ENCODE assay signal across 26 mouse cellular contexts in genomic region chr2:10389988-10390387, GRCm38 (mm10). TPM values are rescaled to one million over a fixed set of nuclear protein-coding genes. Genes with fewer than 3 reads are reported as not detected.
DNase-seq lines count a peak whose midpoint lies in the region; ATAC-seq lines count a peak whose summit lies in the region.
"Had no signal": no experiment of that assay in that cellular context is flagged by ENCODE, and none has a peak within 500 bp of the region (broad histone marks: within the 10 kb centered on the region; RNA-seq: fewer than 3 reads in every experiment).

No protein-coding gene starts in this region.

- H3K4me3 ChIP-seq in embryonic facial prominence, embryonic 14.5 days (ENCODE audit: low read depth, low read length): no peak overlapping the region
- no peak overlapping the region for H3K4me3 ChIP-seq in embryonic facial prominence, embryonic 10.5 days
- H3K4me3 ChIP-seq: embryonic facial prominence, embryonic 15.5 days; heart, embryonic 12.5 days; heart, embryonic 15.5 days had no signal

- H3K4me2 ChIP-seq in embryonic facial prominence, embryonic 14.5 days (ENCODE audit: low read depth, low read length): no peak overlapping the region
- H3K4me2 ChIP-seq: embryonic facial prominence, embryonic 15.5 days; heart, embryonic 12.5 days; heart, embryonic 15.5 days; hindbrain, embryonic 14.5 days had no signal

- no peak overlapping the region for H3K27ac ChIP-seq in embryonic facial prominence, embryonic 14.5 days (replicated peaks; ENCODE audit: low read depth, low read length)
- no peak overlapping the region for H3K27ac ChIP-seq in embryonic facial prominence, embryonic 10.5 days (replicated peaks)
- H3K27ac ChIP-seq: embryonic facial prominence, embryonic 15.5 days; heart, embryonic 15.5 days; hindbrain, embryonic 14.5 days; hindbrain, postnatal 0 days had no signal

- no peak overlapping the region for H3K9ac ChIP-seq in embryonic facial prominence, embryonic 14.5 days (ENCODE audit: low read depth, low read length)
- H3K9ac ChIP-seq: embryonic facial prominence, embryonic 15.5 days; heart, embryonic 12.5 days; heart, embryonic 15.5 days; hindbrain, embryonic 14.5 days had no signal

- no peaks in the 10 kb centered on the region for H3K27me3 ChIP-seq in embryonic facial prominence, embryonic 14.5 days (replicated peaks; ENCODE audit: control insufficient read depth, insufficient read depth, low read length)
- no peaks in the 10 kb centered on the region for H3K27me3 ChIP-seq in embryonic facial prominence, embryonic 10.5 days (replicated peaks; ENCODE audit: low read depth, poor library complexity, severe bottlenecking)
- H3K27me3 ChIP-seq: embryonic facial prominence, embryonic 15.5 days; heart, embryonic 12.5 days; heart, embryonic 15.5 days had no signal

- peak; percentile 22 for DNase-seq in embryonic facial prominence, embryonic 14.5 days (ENCODE audit: low spot score)
- DNase-seq in embryonic facial prominence, embryonic 10.5 days (ENCODE audit: low spot score): no peak
- peak; percentile 25 for DNase-seq in heart, adult 11 months
- DNase-seq in heart, adult 8-10 months (ENCODE audit: low spot score): no peak
- no peak for DNase-seq in testis, postnatal 10 days (ENCODE audit: low spot score)
- DNase-seq in kidney, adult 18-20 months: no peak
- no peak for DNase-seq in kidney, postnatal 4 days
- DNase-seq: adrenal gland, adult 8-10 months; adrenal gland, postnatal 25 days; cerebellum, adult 11 months; cerebellum, adult 2 months; cerebellum, adult 9-11 months; cerebellum, postnatal 25 days; embryo, embryonic 11 days; gastrocnemius, postnatal 25 days; heart, postnatal 10 days; heart, postnatal 36 days had no signal

- no peak for ATAC-seq in embryonic facial prominence, embryonic 14.5 days (ENCODE audit: low read depth)
- peak; percentile 91 to 98 for ATAC-seq in hematopoietic stem cell, adult 5-6 weeks (replicated peaks in 1 of 2; ENCODE audit: insufficient read depth in 1 of 2, low FRiP score in 2 of 2, low TSS enrichment in 1 of 2, low read depth in 1 of 2, poor library complexity in 2 of 2, severe bottlenecking in 2 of 2)
- ATAC-seq: activated CD4-positive, CD25-positive, alpha-beta regulatory T cell, adult 4 months; hindbrain, postnatal 0 days; inflammation-experienced regulatory T-cells, adult 6 months; intestine, embryonic 16.5 days had no signal

- WGBS in embryonic facial prominence, embryonic 14.5 days: 87% methylated on average over 4 of the region's 4 CpGs
- WGBS in embryonic facial prominence, embryonic 10.5 days: 92% methylated on average over 4 of the region's 4 CpGs

- H3K4me1 ChIP-seq in embryonic facial prominence, embryonic 14.5 days (ENCODE audit: control insufficient read depth, insufficient read depth, low read length): no peaks in the 10 kb centered on the region
- no peaks in the 10 kb centered on the region for H3K4me1 ChIP-seq in embryonic facial prominence, embryonic 10.5 days
- H3K4me1 ChIP-seq: embryonic facial prominence, embryonic 15.5 days; heart, embryonic 12.5 days; heart, embryonic 15.5 days had no signal

- H3K9me3 ChIP-seq in embryonic facial prominence, embryonic 14.5 days (ENCODE audit: control insufficient read depth, low read length): no peaks in the 10 kb centered on the region
- no peaks in the 10 kb centered on the region for H3K9me3 ChIP-seq in embryonic facial prominence, embryonic 10.5 days
- H3K9me3 ChIP-seq: embryonic facial prominence, embryonic 15.5 days; heart, embryonic 12.5 days; heart, embryonic 15.5 days had no signal

- no peaks in the 10 kb centered on the region for H3K36me3 ChIP-seq in embryonic facial prominence, embryonic 14.5 days (ENCODE audit: control insufficient read depth, insufficient read depth, low read length)
- H3K36me3 ChIP-seq in embryonic facial prominence, embryonic 10.5 days (replicated peaks): no peaks in the 10 kb centered on the region
- H3K36me3 ChIP-seq: embryonic facial prominence, embryonic 15.5 days; heart, embryonic 12.5 days; heart, embryonic 15.5 days had no signal

RNA-seq across cellular contexts. Expression of gene Sfmbt2, which starts 19.7 kb away (rescaled TPM):
- polyA plus RNA-seq in embryonic facial prominence, embryonic 14.5 days (2014; fragmentation: Nextera tagmentation; extraction: Ambion mirVana): 2.4 and 2.5 TPM in 2 replicates
- polyA plus RNA-seq in embryonic facial prominence, embryonic 10.5 days (2016; fragmentation: Nextera tagmentation; extraction: Ambion mirVana): 1.3 and 1.5 TPM in 2 replicates
- under 1 TPM; 0.12 to 0.35 (median 0.32) TPM for total RNA-seq in heart, adult 8-10 months (2022)
- 2.3 and 3.3 TPM in 2 replicates for total RNA-seq in hematopoietic stem cell, adult 5-6 weeks (2017)

Comparison
In these comparisons a context has a peak if more than half of its experiments do, and no peak if none do; other contexts are left out.
1. DNase-seq: peak in embryonic facial prominence, embryonic 14.5 days (single experiment) and heart, adult 11 months (single experiment); none in embryonic facial prominence, embryonic 10.5 days (single experiment), heart, adult 8-10 months (single experiment), testis, postnatal 10 days (single experiment), kidney, adult 18-20 months (single experiment) and kidney, postnatal 4 days (0 of 2).